Mouse (Mus musculus): ENCODE measurements around the gene Sema3g. TPM values are rescaled to one million over a fixed set of nuclear protein-coding genes. Genes with fewer than 3 reads are reported as not detected.

The Sema3g gene
- polyA plus RNA-seq, 1 experiment from 2014 or later: 0.73 TPM

GRCm38 (mm10) chr14:31245946-31246345, 28.3 kb downstream of the Sema3g start:
- 94% methylated on average over 1 of the region's 1 CpGs for WGBS
- no peaks in the 10 kb centered on the region for H3K9me3 ChIP-seq (replicated peaks)

GRCm38 (mm10) chr14:31248396-31248795, 30.7 kb downstream of the Sema3g start:
- Histone ChIP-seq H3K36me3 (peaks cover 11% of the 10 kb centered on the region), H3K4me3 (no peak overlapping the region), H3K27me3 (ENCODE audit: low read depth, poor library complexity, severe bottlenecking) (no peaks in the 10 kb centered on the region), H3K27ac (no peak overlapping the region), H3K4me1 (peaks cover 18% of the 10 kb centered on the region), H3K9me3 (replicated peaks) (no peaks in the 10 kb centered on the region)
- 94% methylated on average over 6 of the region's 6 CpGs for WGBS
- no peak for DNase-seq (ENCODE audit: low spot score)

More at GRCm38 (mm10) chr14:31245946-31246345, 28.3 kb downstream of the Sema3g start:
- H3K4me3 ChIP-seq: no peak overlapping the region
- H3K36me3 ChIP-seq: no peaks in the 10 kb centered on the region
- no peaks in the 10 kb centered on the region for H3K27me3 ChIP-seq (ENCODE audit: low read depth, poor library complexity, severe bottlenecking)
- DNase-seq (ENCODE audit: low spot score): no peak
- no peak overlapping the region for H3K27ac ChIP-seq
- peaks cover 5% of the 10 kb centered on the region; the same call in 1 of the 2 replicates for H3K4me1 ChIP-seq

- Histone ChIP-seq H3K9me3 (replicated peaks) (no peaks in the 10 kb centered on the region), H3K36me3 (peaks cover 31% of the 10 kb centered on the region), H3K27me3 (ENCODE audit: low read depth, poor library complexity, severe bottlenecking) (no peaks in the 10 kb centered on the region), H3K4me3 (peak overlapping the region; percentile 93), H3K27ac (peak overlapping the region; percentile 97), H3K4me1 (peaks cover 18% of the 10 kb centered on the region)
- DNase-seq (ENCODE audit: low spot score): no peak
- WGBS: 24% methylated on average over 38 of the region's 38 CpGs
Observed at GRCm38 (mm10) chr14:31250222-31251083, 32.8 kb downstream of the Sema3g start.

- DNase-seq (ENCODE audit: low spot score): peak; percentile 100
- Histone ChIP-seq H3K36me3 (peaks cover 38% of the 10 kb centered on the region), H3K27ac (peak within 1 kb of the TSS; percentile 97), H3K4me1 (peaks cover 18% of the 10 kb centered on the region), H3K27me3 (ENCODE audit: low read depth, poor library complexity, severe bottlenecking) (no peaks in the 10 kb centered on the region), H3K4me3 (peak within 1 kb of the TSS; percentile 93), H3K9me3 (replicated peaks) (no peaks in the 10 kb centered on the region)
- WGBS: under 1% methylated on average over 75 of the region's 75 CpGs
Observed at GRCm38 (mm10) chr14:31251084-31251604, 33.5 kb downstream of the Sema3g start, which contains the start of the genes Phf7 and Bap1. Gene Phf7 (minus strand): TSS chr14:31251317. Gene Bap1 (plus strand): TSS chr14:31251450.

GRCm38 (mm10) chr14:31251626-31252025, 34.0 kb downstream of the Sema3g start:
- peak overlapping the region; percentile 93 for H3K4me3 ChIP-seq
- no peaks in the 10 kb centered on the region for H3K9me3 ChIP-seq (replicated peaks)
- peaks cover 18% of the 10 kb centered on the region for H3K4me1 ChIP-seq
- 2% methylated on average over 18 of the region's 18 CpGs for WGBS
- peaks cover 43% of the 10 kb centered on the region for H3K36me3 ChIP-seq
- DNase-seq (ENCODE audit: low spot score): no peak
- peak overlapping the region; percentile 97 for H3K27ac ChIP-seq
- no peaks in the 10 kb centered on the region for H3K27me3 ChIP-seq (ENCODE audit: low read depth, poor library complexity, severe bottlenecking)

- peaks cover 18% of the 10 kb centered on the region for H3K4me1 ChIP-seq
- DNase-seq (ENCODE audit: low spot score): no peak
- peak overlapping the region; percentile 97; the same call in 1 of the 2 replicates for H3K27ac ChIP-seq
- H3K36me3 ChIP-seq: peaks cover 48% of the 10 kb centered on the region
- H3K4me3 ChIP-seq: peak overlapping the region; percentile 93
- WGBS: 86% methylated on average over 5 of the region's 5 CpGs
- H3K9me3 ChIP-seq (replicated peaks): no peaks in the 10 kb centered on the region
- H3K27me3 ChIP-seq (ENCODE audit: low read depth, poor library complexity, severe bottlenecking): no peaks in the 10 kb centered on the region
Observed at GRCm38 (mm10) chr14:31252091-31252490, 34.4 kb downstream of the Sema3g start.

- no peak for DNase-seq (ENCODE audit: low spot score)
- 98% methylated on average over 14 of the region's 14 CpGs for WGBS
Observed at GRCm38 (mm10) chr14:31258476-31259050, 40.9 kb downstream of the Sema3g start.

GRCm38 (mm10) chr14:31260374-31260773, 42.7 kb downstream of the Sema3g start:
- Histone ChIP-seq H3K4me1 (no peaks in the 10 kb centered on the region), H3K36me3 (peaks cover 82% of the 10 kb centered on the region), H3K27ac (no peak overlapping the region), H3K27me3 (ENCODE audit: low read depth, poor library complexity, severe bottlenecking) (no peaks in the 10 kb centered on the region), H3K4me3 (no peak overlapping the region), H3K9me3 (replicated peaks) (no peaks in the 10 kb centered on the region)
- DNase-seq (ENCODE audit: low spot score): no peak
- 96% methylated on average over 4 of the region's 4 CpGs for WGBS

More at GRCm38 (mm10) chr14:31258476-31259050, 40.9 kb downstream of the Sema3g start:
- Histone ChIP-seq H3K36me3 (peaks cover 100% of the 10 kb centered on the region), H3K4me1 (no peaks in the 10 kb centered on the region), H3K9me3 (replicated peaks) (no peaks in the 10 kb centered on the region), H3K4me3 (no peak overlapping the region), H3K27me3 (ENCODE audit: low read depth, poor library complexity, severe bottlenecking) (no peaks in the 10 kb centered on the region), H3K27ac (no peak overlapping the region)

- peaks cover 76% of the 10 kb centered on the region for H3K36me3 ChIP-seq
Observed at GRCm38 (mm10) chr14:31260932-31261331, 43.3 kb downstream of the Sema3g start.

GRCm38 (mm10) chr14:31267649-31268048, 50.0 kb downstream of the Sema3g start:
- H3K9me3 ChIP-seq (replicated peaks): no peaks in the 10 kb centered on the region
- WGBS: 88% methylated on average over 11 of the region's 11 CpGs
- H3K27ac ChIP-seq: no peak overlapping the region
- no peak for DNase-seq (ENCODE audit: low spot score)
- H3K27me3 ChIP-seq (ENCODE audit: low read depth, poor library complexity, severe bottlenecking): 0 out of 2 replicates have a peak, but pooled peaks cover 5% of the 10 kb centered on the region
- H3K4me1 ChIP-seq: peaks cover 22% of the 10 kb centered on the region
- no peak overlapping the region for H3K4me3 ChIP-seq
- peaks cover 9% of the 10 kb centered on the region for H3K36me3 ChIP-seq

More at GRCm38 (mm10) chr14:31260932-31261331, 43.3 kb downstream of the Sema3g start:
- Histone ChIP-seq H3K4me3 (no peak overlapping the region), H3K27ac (no peak overlapping the region), H3K27me3 (ENCODE audit: low read depth, poor library complexity, severe bottlenecking) (no peaks in the 10 kb centered on the region), H3K9me3 (replicated peaks) (no peaks in the 10 kb centered on the region), H3K4me1 (no peaks in the 10 kb centered on the region)
- no peak for DNase-seq (ENCODE audit: low spot score)
- 96% methylated on average over 9 of the region's 9 CpGs for WGBS

- Histone ChIP-seq H3K27ac (0 out of 2 replicates have a peak overlapping the region, but pooled peaks have one; percentile 83), H3K9me3 (replicated peaks) (no peaks in the 10 kb centered on the region), H3K36me3 (peaks cover 1% of the 10 kb centered on the region; the same call in 1 of the 2 replicates), H3K4me3 (peak overlapping the region; percentile 48; the same call in 1 of the 2 replicates), H3K4me1 (peaks cover 22% of the 10 kb centered on the region), H3K27me3 (ENCODE audit: low read depth, poor library complexity, severe bottlenecking) (0 out of 2 replicates have a peak, but pooled peaks cover 5% of the 10 kb centered on the region)
- no peak for DNase-seq (ENCODE audit: low spot score)
- WGBS: 74% methylated on average over 9 of the region's 9 CpGs
Observed at GRCm38 (mm10) chr14:31268301-31269001, 50.8 kb downstream of the Sema3g start.

- H3K4me3 ChIP-seq: peak overlapping the region; percentile 48
- peak overlapping the region; percentile 83 for H3K27ac ChIP-seq
- 14% methylated on average over 28 of the region's 28 CpGs for WGBS
- DNase-seq (ENCODE audit: low spot score): peak; percentile 86
- H3K9me3 ChIP-seq (replicated peaks): no peaks in the 10 kb centered on the region
- peaks cover 22% of the 10 kb centered on the region for H3K4me1 ChIP-seq
- H3K36me3 ChIP-seq: no peaks in the 10 kb centered on the region
- 0 out of 2 replicates have a peak, but pooled peaks cover 5% of the 10 kb centered on the region for H3K27me3 ChIP-seq (ENCODE audit: low read depth, poor library complexity, severe bottlenecking)
Observed at GRCm38 (mm10) chr14:31269456-31270100, 51.9 kb downstream of the Sema3g start.

All from limb, embryonic 10.5 days (tissue).